Mouse (Mus musculus) stomach, postnatal 0 days (tissue): ENCODE results near the gene Slamf1.

Experiments used
- CTCF ChIP-seq: IDR thresholded peaks from 2 replicates; pipeline ENCODE4 v1.5.1; 2016; ENCODE audit warnings: antibody characterized with exemption, low read depth, mild to moderate bottlenecking, moderate library complexity
- EP300 ChIP-seq: optimal IDR thresholded peaks from 2 replicates; pipeline ENCODE3; 2016; ENCODE audit warnings: antibody characterized with exemption

DNA sequence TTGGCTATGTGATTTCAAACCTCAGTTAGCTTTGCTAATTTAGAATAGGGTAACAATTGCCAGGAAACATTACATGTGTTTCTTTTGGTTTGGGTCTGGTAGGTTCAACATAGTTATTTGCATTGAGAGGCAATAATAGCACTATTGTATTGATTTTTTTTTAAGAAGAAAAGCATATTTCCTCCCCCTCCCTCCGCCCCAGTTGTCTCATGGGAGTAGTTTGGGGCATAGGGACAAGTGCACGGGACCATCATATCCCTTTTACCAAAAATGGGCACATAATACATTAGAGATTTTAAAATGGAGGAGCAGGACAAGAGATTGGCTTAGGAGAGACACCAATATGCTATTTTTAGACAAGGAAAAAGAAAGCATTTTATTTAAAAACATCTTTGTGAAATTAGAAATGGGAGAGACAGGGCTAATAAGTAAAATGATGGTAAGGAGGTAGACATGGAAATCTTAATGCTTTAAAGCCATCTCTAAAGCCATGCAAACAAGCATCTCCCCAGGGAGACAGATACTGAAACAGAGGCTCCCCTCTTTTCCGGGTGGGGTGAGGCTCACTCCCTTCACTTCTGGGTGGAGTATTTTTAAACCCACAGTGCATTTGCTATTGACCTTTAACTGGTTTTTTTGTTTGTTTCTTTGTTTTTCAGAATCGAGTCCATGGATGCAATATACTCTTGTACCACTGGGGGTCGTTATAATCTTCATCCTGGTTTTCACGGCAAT lies 20.5 kb downstream of the Slamf1 start:
- TF ChIP-seq CTCF (no peak), EP300 (no peak)
